Mouse (Mus musculus) stomach, postnatal 0 days (tissue): ENCODE measurements around the gene Mup19.
"Not testable (repeated sequence)": the region's sequence is repeated elsewhere in the genome, so short reads cannot be mapped to it uniquely, and the experiment has no call there.

Source experiments
- CTCF ChIP-seq: IDR thresholded peaks from 2 replicates; pipeline ENCODE4 v1.5.1; 2016; ENCODE audit warnings: antibody characterized with exemption, low read depth, mild to moderate bottlenecking, moderate library complexity
- EP300 ChIP-seq: optimal IDR thresholded peaks from 2 replicates; pipeline ENCODE3; 2016; ENCODE audit warnings: antibody characterized with exemption

- not testable (repeated sequence) for TF ChIP-seq CTCF, EP300
Observed at GRCm38 (mm10) chr4:61822541-61822940, 40.5 kb upstream of the Mup19 start.
